Mouse (Mus musculus): ENCODE measurements around the gene Golga4. TPM values are rescaled to one million over a fixed set of nuclear protein-coding genes. Genes with fewer than 3 reads are reported as not detected.

Golga4 gene
- total and polyA plus RNA-seq, 2 experiments from 2014 or later: 45.3 to 57.6 TPM

- WGBS: under 1% methylated on average over 16 of the region's 16 CpGs
- H3K4me2 ChIP-seq (ENCODE audit: low read depth, low read length): peak overlapping the region; percentile 88
- H3K9me3 ChIP-seq (replicated peaks; ENCODE audit: control insufficient read depth, low read length): no peaks in the 10 kb centered on the region; the same call in 1 of the 2 replicates
- DNase-seq (ENCODE audit: low spot score) (peak; percentile 67), ATAC-seq (ENCODE audit: insufficient read depth, low read depth) (peak; percentile 78)
- peaks cover 18% of the 10 kb centered on the region; the same call in 1 of the 2 replicates for H3K4me1 ChIP-seq (ENCODE audit: control insufficient read depth, insufficient read depth)
- no peaks in the 10 kb centered on the region for H3K36me3 ChIP-seq (replicated peaks; ENCODE audit: control insufficient read depth, insufficient read depth, low read length)
- peak overlapping the region; percentile 46 for H3K4me3 ChIP-seq (ENCODE audit: low read depth, low read length)
- no peak overlapping the region for H3K9ac ChIP-seq (replicated peaks; ENCODE audit: low read depth, low read length)
- TF ChIP-seq CTCF (IDR thresholded peaks at IDR 0.05; ENCODE audit: low read depth) (peak; percentile 95), EP300 (IDR thresholded peaks at IDR 0.05; ENCODE audit: low read depth) (no peak)
- no peak overlapping the region for H3K27ac ChIP-seq (ENCODE audit: low read depth)
- peaks cover 45% of the 10 kb centered on the region for H3K27me3 ChIP-seq (ENCODE audit: control insufficient read depth, insufficient read depth, low read length)
These were observed 16.5 kb upstream of the Golga4 start for GRCm38 (mm10) chr9:118489579-118490019.

GRCm38 (mm10) chr9:118491195-118491594 lies 14.9 kb upstream of the Golga4 start:
- Histone ChIP-seq H3K9me3 (replicated peaks; ENCODE audit: control insufficient read depth, low read length) (no peaks in the 10 kb centered on the region; the same call in 1 of the 2 replicates), H3K36me3 (replicated peaks; ENCODE audit: control insufficient read depth, insufficient read depth, low read length) (no peaks in the 10 kb centered on the region), H3K4me3 (ENCODE audit: low read depth, low read length) (no peak overlapping the region), H3K27me3 (ENCODE audit: control insufficient read depth, insufficient read depth, low read length) (peaks cover 29% of the 10 kb centered on the region), H3K27ac (ENCODE audit: low read depth) (no peak overlapping the region), H3K9ac (replicated peaks; ENCODE audit: low read depth, low read length) (no peak overlapping the region), H3K4me2 (ENCODE audit: low read depth, low read length) (no peak overlapping the region), H3K4me1 (ENCODE audit: control insufficient read depth, insufficient read depth) (peaks cover 18% of the 10 kb centered on the region; the same call in 1 of the 2 replicates)
- ATAC-seq (ENCODE audit: insufficient read depth, low read depth) (no peak), DNase-seq (ENCODE audit: low spot score) (no peak)
- no peak for TF ChIP-seq CTCF (IDR thresholded peaks at IDR 0.05; ENCODE audit: low read depth)
- WGBS: 78% methylated on average over 4 of the region's 4 CpGs

DNA sequence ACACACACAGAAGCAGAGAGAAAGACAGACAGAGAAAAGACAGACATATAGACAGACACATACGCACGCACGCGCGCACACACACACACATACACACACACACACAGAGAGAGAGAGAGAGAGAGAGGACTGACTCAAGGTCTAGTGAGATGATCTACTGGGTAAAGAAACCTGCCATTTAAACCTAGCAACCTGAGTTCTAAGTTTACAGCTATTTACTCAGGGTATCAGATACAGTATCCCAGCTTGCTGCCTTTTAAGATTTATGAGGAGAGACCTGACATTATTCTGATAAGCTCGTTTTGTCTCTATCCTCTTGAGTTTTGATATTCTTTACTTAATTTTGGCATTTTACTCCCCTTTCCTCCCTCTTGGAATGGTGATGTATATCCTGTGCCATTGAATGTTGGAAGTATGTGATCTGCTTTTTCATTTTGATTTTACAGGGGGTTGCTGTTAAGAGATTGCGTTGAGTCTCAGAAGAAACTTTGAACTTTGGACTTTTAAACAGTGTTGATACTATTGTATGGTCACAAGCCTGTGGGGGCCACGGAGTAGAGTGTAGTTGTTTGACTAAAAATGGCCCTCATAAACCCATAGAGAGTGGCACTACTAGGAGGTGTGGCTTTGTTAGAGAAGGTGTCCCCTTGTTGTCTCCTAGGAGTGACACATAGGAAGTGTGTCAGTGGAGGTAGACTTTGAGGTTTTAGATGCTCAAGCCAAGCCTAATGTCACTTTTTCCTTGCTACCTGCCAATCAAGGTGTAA lies 13.0 kb upstream of the Golga4 start:
- Histone ChIP-seq H3K27ac (ENCODE audit: low read depth) (no peak overlapping the region), H3K4me3 (ENCODE audit: low read depth, low read length) (no peak overlapping the region), H3K4me2 (ENCODE audit: low read depth, low read length) (no peak overlapping the region), H3K36me3 (replicated peaks; ENCODE audit: control insufficient read depth, insufficient read depth, low read length) (no peaks in the 10 kb centered on the region), H3K27me3 (ENCODE audit: control insufficient read depth, insufficient read depth, low read length) (peaks cover 10% of the 10 kb centered on the region), H3K4me1 (ENCODE audit: control insufficient read depth, insufficient read depth) (peaks cover 12% of the 10 kb centered on the region; the same call in 1 of the 2 replicates), H3K9ac (replicated peaks; ENCODE audit: low read depth, low read length) (no peak overlapping the region), H3K9me3 (replicated peaks; ENCODE audit: control insufficient read depth, low read length) (no peaks in the 10 kb centered on the region; the same call in 1 of the 2 replicates)
- ATAC-seq (ENCODE audit: insufficient read depth, low read depth) (no peak), DNase-seq (ENCODE audit: low spot score) (no peak)
- WGBS: 82% methylated on average over 8 of the region's 8 CpGs
- no peak for TF ChIP-seq EP300 (IDR thresholded peaks at IDR 0.05; ENCODE audit: low read depth)

DNA sequence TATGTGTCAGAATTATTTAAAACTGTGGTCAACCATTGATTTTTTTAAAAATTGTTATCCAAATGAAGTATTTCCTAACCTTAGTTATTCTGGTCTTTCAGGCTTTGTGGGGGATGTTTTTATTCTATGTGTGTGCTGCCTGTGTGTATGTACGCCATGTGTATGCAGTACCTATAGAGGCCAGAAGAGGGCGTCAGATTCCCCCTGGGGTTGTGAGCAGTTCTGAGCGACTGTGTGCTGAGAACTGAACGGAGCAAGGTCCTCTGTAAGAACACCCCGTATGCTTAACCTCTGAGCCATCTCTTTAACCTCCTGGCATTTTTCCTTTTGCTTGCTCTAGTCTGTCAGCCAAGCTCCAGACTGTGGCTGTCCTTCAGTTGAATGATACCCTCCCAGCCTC lies 12.0 kb upstream of the Golga4 start:
- H3K27me3 ChIP-seq (ENCODE audit: control insufficient read depth, insufficient read depth, low read length): 0 out of 2 replicates have a peak, but pooled peaks cover under 1% of the 10 kb centered on the region
- 0 out of 2 replicates have a peak, but pooled peaks cover 4% of the 10 kb centered on the region for H3K4me1 ChIP-seq (ENCODE audit: control insufficient read depth, insufficient read depth)
- no peak overlapping the region for H3K27ac ChIP-seq (ENCODE audit: low read depth)
- H3K4me2 ChIP-seq (ENCODE audit: low read depth, low read length): no peak overlapping the region
- H3K9ac ChIP-seq (replicated peaks; ENCODE audit: low read depth, low read length): no peak overlapping the region
- no peaks in the 10 kb centered on the region for H3K36me3 ChIP-seq (replicated peaks; ENCODE audit: control insufficient read depth, insufficient read depth, low read length)
- DNase-seq (ENCODE audit: low spot score) (no peak), ATAC-seq (ENCODE audit: insufficient read depth, low read depth) (no peak)
- WGBS: 87% methylated on average over 5 of the region's 5 CpGs
- no peaks in the 10 kb centered on the region; the same call in 1 of the 2 replicates for H3K9me3 ChIP-seq (replicated peaks; ENCODE audit: control insufficient read depth, low read length)
- no peak overlapping the region for H3K4me3 ChIP-seq (ENCODE audit: low read depth, low read length)
- TF ChIP-seq CTCF (IDR thresholded peaks at IDR 0.05; ENCODE audit: low read depth): no peak
- TF ChIP-seq EP300 (IDR thresholded peaks at IDR 0.05; ENCODE audit: low read depth): no peak

GRCm38 (mm10) chr9:118495933-118496332 lies 10.1 kb upstream of the Golga4 start:
- Histone ChIP-seq H3K27ac (ENCODE audit: low read depth) (no peak overlapping the region), H3K9ac (replicated peaks; ENCODE audit: low read depth, low read length) (no peak overlapping the region), H3K36me3 (replicated peaks; ENCODE audit: control insufficient read depth, insufficient read depth, low read length) (no peaks in the 10 kb centered on the region), H3K27me3 (ENCODE audit: control insufficient read depth, insufficient read depth, low read length) (no peaks in the 10 kb centered on the region), H3K4me1 (ENCODE audit: control insufficient read depth, insufficient read depth) (no peaks in the 10 kb centered on the region), H3K9me3 (replicated peaks; ENCODE audit: control insufficient read depth, low read length) (no peaks in the 10 kb centered on the region; the same call in 1 of the 2 replicates), H3K4me3 (ENCODE audit: low read depth, low read length) (no peak overlapping the region), H3K4me2 (ENCODE audit: low read depth, low read length) (no peak overlapping the region)
- TF ChIP-seq EP300 (IDR thresholded peaks at IDR 0.05; ENCODE audit: low read depth) (no peak), CTCF (IDR thresholded peaks at IDR 0.05; ENCODE audit: low read depth) (no peak)
- 86% methylated on average over 3 of the region's 3 CpGs for WGBS
- ATAC-seq (ENCODE audit: insufficient read depth, low read depth) (no peak), DNase-seq (ENCODE audit: low spot score) (no peak)

Data from heart, postnatal 0 days (tissue).